Comparison of ENCODE assay signal across 26 mouse cellular contexts in the genomic region with DNA sequence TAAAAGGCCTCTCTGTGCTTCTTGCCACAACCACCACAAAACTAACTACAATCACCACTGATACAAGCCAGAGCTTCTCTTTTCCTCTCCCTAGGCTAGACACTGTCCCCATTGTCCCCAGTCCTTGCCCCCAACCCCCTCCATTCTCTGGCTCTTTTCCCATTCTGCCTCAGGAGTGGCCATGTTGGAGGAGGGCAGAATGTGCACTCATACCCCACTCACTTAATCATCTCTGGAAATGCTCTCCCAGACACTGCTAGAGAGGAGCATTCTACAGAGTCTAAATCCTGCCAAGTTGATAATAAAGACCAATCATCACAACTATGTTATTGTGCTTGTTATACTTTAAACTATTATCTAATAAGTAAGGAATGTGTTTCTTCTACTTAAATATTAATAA.
"Had no signal": no experiment of that assay in that cellular context is flagged by ENCODE, and none has a peak within 500 bp of the region (broad histone marks: within the 10 kb centered on the region; RNA-seq: fewer than 3 reads in every experiment).

No protein-coding gene starts in this region.

- H3K27ac ChIP-seq: layer of hippocampus, adult 2 months; limb, embryonic 10.5 days; limb, embryonic 13.5 days; liver, embryonic 12.5 days; liver, embryonic 15.5 days; midbrain, embryonic 10.5 days; midbrain, embryonic 13.5 days; neural tube, embryonic 12.5 days; stomach, embryonic 15.5 days had no signal

- ATAC-seq: inflammation-experienced regulatory T-cells, adult 6 months; liver, embryonic 12.5 days; midbrain, embryonic 13.5 days; midbrain, embryonic 16.5 days had no signal

- H3K36me3 ChIP-seq: limb, embryonic 10.5 days; limb, embryonic 13.5 days; liver, embryonic 12.5 days; liver, embryonic 15.5 days; midbrain, embryonic 10.5 days; midbrain, embryonic 13.5 days; neural tube, embryonic 12.5 days; stomach, embryonic 15.5 days had no signal

- H3K4me1 ChIP-seq: limb, embryonic 10.5 days; limb, embryonic 13.5 days; liver, embryonic 12.5 days; liver, embryonic 15.5 days; megakaryocyte, embryonic 14.5 days; midbrain, embryonic 10.5 days; midbrain, embryonic 13.5 days; neural tube, embryonic 12.5 days; stomach, embryonic 15.5 days had no signal

- H3K4me3 ChIP-seq: layer of hippocampus, adult 2 months; limb, embryonic 10.5 days; limb, embryonic 13.5 days; liver, embryonic 12.5 days; liver, embryonic 15.5 days; megakaryocyte, embryonic 14.5 days; midbrain, embryonic 10.5 days; midbrain, embryonic 13.5 days; myocyte; neural tube, embryonic 12.5 days; stomach, embryonic 15.5 days had no signal

- H3K27me3 ChIP-seq: limb, embryonic 13.5 days; liver, embryonic 12.5 days; liver, embryonic 15.5 days; megakaryocyte, embryonic 14.5 days; midbrain, embryonic 13.5 days; neural tube, embryonic 12.5 days; stomach, embryonic 15.5 days had no signal

- DNase-seq: kidney, adult 18-20 months; kidney, adult 9 months; kidney, postnatal 25 days; layer of hippocampus, adult 9-11 months; liver; lung, adult 18-20 months; lung, postnatal 14 days; right cerebral cortex, adult 18-20 months; right cerebral cortex, postnatal 14 days; right cerebral cortex, postnatal 4 days; thymus, adult 2 months; thymus, postnatal 14 days; thymus, postnatal 4 days had no signal

- H3K9me3 ChIP-seq: limb, embryonic 10.5 days; limb, embryonic 13.5 days; liver, embryonic 12.5 days; liver, embryonic 15.5 days; midbrain, embryonic 10.5 days; midbrain, embryonic 13.5 days; neural tube, embryonic 12.5 days; stomach, embryonic 15.5 days had no signal

- H3K9ac ChIP-seq: limb, embryonic 13.5 days; liver, embryonic 12.5 days; liver, embryonic 15.5 days; midbrain, embryonic 13.5 days; neural tube, embryonic 12.5 days; stomach, embryonic 15.5 days had no signal

- H3K4me2 ChIP-seq: limb, embryonic 13.5 days; liver, embryonic 12.5 days; liver, embryonic 15.5 days; midbrain, embryonic 13.5 days; neural tube, embryonic 12.5 days; stomach, embryonic 15.5 days had no signal
